In the genomic region with DNA sequence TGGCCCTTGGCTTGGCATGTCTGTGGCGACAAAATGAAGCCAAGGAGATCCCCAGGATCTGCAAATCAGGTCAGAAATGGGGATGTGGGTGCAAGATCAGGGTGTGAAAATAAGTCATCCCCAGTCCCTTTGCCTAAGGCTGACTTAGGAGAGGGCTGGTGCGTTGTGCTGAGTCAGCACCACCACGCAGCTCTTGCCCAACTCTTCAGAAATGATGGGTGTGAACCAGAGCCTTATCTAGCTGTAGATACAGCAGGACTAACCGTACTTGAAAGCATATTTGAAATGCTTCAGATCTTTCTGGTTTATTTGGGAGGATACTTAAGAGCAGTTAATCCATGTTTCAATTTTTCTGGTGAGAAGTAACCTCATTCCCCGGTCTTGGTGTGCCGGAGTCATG, we compare ENCODE assay signal across 15 mouse cellular contexts. TPM values are rescaled to one million over a fixed set of nuclear protein-coding genes. Genes with fewer than 3 reads are reported as not detected.
DNase-seq lines count a peak whose midpoint lies in the region; ATAC-seq and TF ChIP-seq lines count a peak whose summit lies in the region.
"Had no signal": no experiment of that assay in that cellular context is flagged by ENCODE, and none has a peak within 500 bp of the region (broad histone marks: within the 10 kb centered on the region; RNA-seq: fewer than 3 reads in every experiment).

No protein-coding gene starts in this region.

- no peak for TF ChIP-seq RAD21 in CH12.LX (IDR thresholded peaks at IDR 0.05; ENCODE audit: low read depth, low read length)

- H3K4me1 ChIP-seq in heart, embryonic 12.5 days (replicated peaks), result no peaks in the 10 kb centered on the region; the same call in 1 of the 2 replicates
- 0 out of 4 replicates have a peak, but pooled peaks cover 0 to 3% of the 10 kb centered on the region in 2 experiments for H3K4me1 ChIP-seq in CH12.LX (ENCODE audit: control insufficient read depth in 1 of 2, insufficient read depth in 2 of 2)
- H3K4me1 ChIP-seq in liver, embryonic 16.5 days (ENCODE audit: control insufficient read depth, low read depth, low read length), result peaks cover 21% of the 10 kb centered on the region
- H3K4me1 ChIP-seq: neural tube, embryonic 12.5 days had no signal

- TF ChIP-seq EP300 in CH12.LX (IDR thresholded peaks at IDR 0.05; ENCODE audit: low read length), result no peak

- no peak overlapping the region for H3K27ac ChIP-seq in heart, embryonic 12.5 days (ENCODE audit: poor library complexity, severe bottlenecking)
- H3K27ac ChIP-seq in CH12.LX (ENCODE audit: insufficient read depth, low read depth), result no peak overlapping the region
- no peak overlapping the region for H3K27ac ChIP-seq in liver, embryonic 16.5 days (ENCODE audit: low read length)
- H3K27ac ChIP-seq: limb, embryonic 12.5 days; neural tube, embryonic 12.5 days had no signal

- H3K4me2 ChIP-seq in heart, embryonic 12.5 days, result no peak overlapping the region
- H3K4me2 ChIP-seq in CH12.LX (ENCODE audit: insufficient read depth, low read depth, poor library complexity, severe bottlenecking), result no peak overlapping the region
- peak overlapping the region; percentile 22; the same call in 1 of the 2 replicates for H3K4me2 ChIP-seq in liver, embryonic 16.5 days (ENCODE audit: low read depth, low read length)
- H3K4me2 ChIP-seq: limb, embryonic 12.5 days; neural tube, embryonic 12.5 days had no signal

- H3K9me3 ChIP-seq in heart, embryonic 12.5 days (replicated peaks), result no peaks in the 10 kb centered on the region
- H3K9me3 ChIP-seq in CH12.LX (replicated peaks; ENCODE audit: low read length), result no peaks in the 10 kb centered on the region
- H3K9me3 ChIP-seq in liver, embryonic 16.5 days (replicated peaks; ENCODE audit: control insufficient read depth, low read length), result no peaks in the 10 kb centered on the region
- H3K9me3 ChIP-seq: limb, embryonic 12.5 days; neural tube, embryonic 12.5 days had no signal

- no peak for TF ChIP-seq CTCF in CH12.LX (conservative IDR thresholded peaks at IDR 0.05 in 1 of 2, IDR thresholded peaks at IDR 0.05 in 1 of 2; ENCODE audit: low read depth in 2 of 2, low read length in 2 of 2)

- WGBS in heart, embryonic 12.5 days, result 51% methylated on average over 6 of the region's 6 CpGs
- 44% methylated on average over 6 of the region's 6 CpGs for WGBS in liver, embryonic 16.5 days (ENCODE audit: insufficient replicate concordance)

- no peaks in the 10 kb centered on the region for H3K79me2 ChIP-seq in CH12.LX (replicated peaks; ENCODE audit: control insufficient read depth, extremely low read depth, insufficient read depth, poor library complexity, severe bottlenecking)

- no peak overlapping the region for H3K9ac ChIP-seq in heart, embryonic 12.5 days
- H3K9ac ChIP-seq in CH12.LX (ENCODE audit: insufficient read depth, low read depth), result no peak overlapping the region
- H3K9ac ChIP-seq in liver, embryonic 16.5 days (ENCODE audit: low read depth, low read length), result no peak overlapping the region
- H3K9ac ChIP-seq: limb, embryonic 12.5 days; neural tube, embryonic 12.5 days had no signal

- no peak for ATAC-seq in heart, embryonic 12.5 days (ENCODE audit: insufficient number of reproducible peaks, low FRiP score)
- ATAC-seq in erythroid progenitor cell, adult 5-6 weeks (replicated peaks; ENCODE audit: low FRiP score, poor library complexity, severe bottlenecking), result peak; percentile 93
- ATAC-seq in liver, embryonic 16.5 days (ENCODE audit: low read depth), result peak; percentile 87
- ATAC-seq: hindbrain, embryonic 16.5 days had no signal

- no peaks in the 10 kb centered on the region for H3K27me3 ChIP-seq in heart, embryonic 12.5 days (replicated peaks)
- H3K27me3 ChIP-seq in CH12.LX (replicated peaks), result no peaks in the 10 kb centered on the region
- no peaks in the 10 kb centered on the region for H3K27me3 ChIP-seq in liver, embryonic 16.5 days (ENCODE audit: control insufficient read depth, insufficient read depth, low read depth, low read length)
- H3K27me3 ChIP-seq: neural tube, embryonic 12.5 days had no signal

- in situ Hi-C loops in CH12.LX (cut with MboI; ENCODE audit: low pct_ligation_motif_present, low pct_unique_long_range_greater_than_20kb, low sequenced_read_pairs), result no loop called here

- peak; percentile 72 for DNase-seq in heart, adult 11 months
- no peak for DNase-seq in CH12.LX (ENCODE audit: extremely low read depth)
- no peak for DNase-seq in testis, postnatal 14 days (ENCODE audit: low spot score)
- no peak for DNase-seq in layer of hippocampus, postnatal 10 days (ENCODE audit: low spot score in 2 of 2)
- no peak for DNase-seq in right cerebral cortex, postnatal 4 days
- DNase-seq: adrenal gland, adult 2 months; cerebellum, adult 8-10 months; embryo, embryonic 11 days; kidney, adult 9 months had no signal

- H3K4me3 ChIP-seq in heart, embryonic 12.5 days, result no peak overlapping the region
- H3K4me3 ChIP-seq in CH12.LX (replicated peaks in 1 of 3; ENCODE audit: low read depth in 2 of 3, low read length in 2 of 3, poor library complexity in 1 of 3), result no peak overlapping the region
- H3K4me3 ChIP-seq in liver, embryonic 16.5 days (ENCODE audit: low read depth, low read length), result 0 out of 2 replicates have a peak overlapping the region, but pooled peaks have one; percentile 3
- H3K4me3 ChIP-seq: limb, embryonic 12.5 days; neural tube, embryonic 12.5 days had no signal

- TF ChIP-seq POLR2A in CH12.LX (IDR thresholded peaks at IDR 0.05; ENCODE audit: low read depth, low read length), result no peak

- dilution Hi-C loops in CH12.LX (cut with MboI; ENCODE audit: extremely low pct_ligation_motif_present, extremely low pct_unique_long_range_greater_than_20kb, low sequenced_read_pairs), result no loop called here

- peaks cover 5% of the 10 kb centered on the region; the same call in 1 of the 2 replicates for H3K36me3 ChIP-seq in heart, embryonic 12.5 days
- no peaks in the 10 kb centered on the region for H3K36me3 ChIP-seq in CH12.LX (replicated peaks in 1 of 2; ENCODE audit: control insufficient read depth in 1 of 2, insufficient read depth in 1 of 2, low read length in 1 of 2)
- H3K36me3 ChIP-seq in liver, embryonic 16.5 days (ENCODE audit: control insufficient read depth, insufficient read depth), result no peaks in the 10 kb centered on the region

TF ChIP-seq in CH12.LX, 34 proteins besides CTCF, POLR2A, EP300 and RAD21:
- TF ChIP-seq NRF1 (IDR thresholded peaks at IDR 0.05; ENCODE audit: low read depth, low read length) (no peak), IRF4 (IDR thresholded peaks at IDR 0.05; ENCODE audit: low read depth, low read length) (no peak), KAT2A (IDR thresholded peaks at IDR 0.05; ENCODE audit: insufficient replicate concordance, low read length) (no peak), MXI1 (IDR thresholded peaks at IDR 0.05; ENCODE audit: low read depth, low read length) (no peak), MAFK (IDR thresholded peaks at IDR 0.05; ENCODE audit: insufficient replicate concordance, low read length) (peak; percentile 87)

RNA-seq across cellular contexts. Expression of a gene that starts 55.5 kb away (rescaled TPM):
- polyA plus RNA-seq in heart, embryonic 12.5 days (2016; fragmentation: Nextera tagmentation; extraction: Ambion mirVana), result 9.3 and 10.1 TPM in 2 replicates
- 0.29 and 0.51 TPM in 2 replicates for total RNA-seq in CH12.LX (2012; rRNA removed)
- total RNA-seq in CH12.LX (2014; rRNA removed), result 0.16 and 0.19 TPM in 2 replicates
- polyA plus RNA-seq in CH12.LX (2012; ENCODE audit: insufficient read length, low read depth), result 0.68 and 0.83 TPM in 2 replicates
- total RNA-seq in erythroid progenitor cell, adult 5-6 weeks (2015; ENCODE audit: low replicate concordance), result 1.8 TPM in 1 of 2 replicates, not detected in the other
- total RNA-seq in erythroid progenitor cell, adult 5-6 weeks (2017; ENCODE audit: low replicate concordance), result 0.61 TPM in 1 of 2 replicates, not detected in the other
- 1.4 and 1.7 TPM in 2 replicates for polyA plus RNA-seq in liver, embryonic 16.5 days (2015; fragmentation: Nextera tagmentation; extraction: Ambion mirVana)
- total RNA-seq in layer of hippocampus, postnatal 10 days (2021), result 100 to 1,000 TPM; 127 to 138 TPM

Comparison
In these comparisons a context has a peak if more than half of its experiments do, and no peak if none do; other contexts are left out.
1. RNA of a gene that starts 55.5 kb away (total RNA-seq): 127 to 138 TPM in layer of hippocampus, postnatal 10 days; 0.61 to 1.8 TPM in erythroid progenitor cell, adult 5-6 weeks and 0.16 to 0.51 TPM in CH12.LX; every median in the first group is over 10 times any median in the second.